Mouse (Mus musculus) forebrain, embryonic 13.5 days (tissue): ENCODE results near the gene Loxl1. TPM values are rescaled to one million over a fixed set of nuclear protein-coding genes. Genes with fewer than 3 reads are reported as not detected.

Experiments
- ATAC-seq: fragments of 200-750 bp; cut with Nextera tagmentation; 2 replicates; pipeline ENCODE4 v1.8.0; 2017
- H3K27ac ChIP-seq: fragments of 300-500 bp; sonication (generic); 2 replicates; pipeline ENCODE4 v1.5.1; 2015; ENCODE audit warnings: inconsistent platforms, mild to moderate bottlenecking, moderate library complexity
- H3K27me3 ChIP-seq: fragments of 300-500 bp; sonication (generic); 2 replicates; pipeline ENCODE4 v1.6.1; 2015; ENCODE audit warnings: mild to moderate bottlenecking, inconsistent platforms
- H3K36me3 ChIP-seq: fragments of 300-500 bp; sonication (generic); 2 replicates; pipeline ENCODE4 v1.6.1; 2015; ENCODE audit warnings: mild to moderate bottlenecking, inconsistent platforms; ENCODE audit not compliant: poor library complexity, severe bottlenecking
- H3K4me1 ChIP-seq: fragments of 300-500 bp; sonication (generic); 2 replicates; pipeline ENCODE4 v1.6.1; 2015; ENCODE audit warnings: inconsistent platforms
- H3K4me2 ChIP-seq: fragments of 300-500 bp; sonication (generic); 2 replicates; pipeline ENCODE4 v1.6.1; 2015; ENCODE audit warnings: inconsistent platforms, mild to moderate bottlenecking, moderate library complexity
- H3K4me3 ChIP-seq: fragments of 300-500 bp; sonication (generic); 2 replicates; pipeline ENCODE4 v1.5.1; 2015; ENCODE audit warnings: mild to moderate bottlenecking, inconsistent platforms
- H3K9ac ChIP-seq: fragments of 300-500 bp; sonication (generic); 2 replicates; pipeline ENCODE4 v1.6.1; 2015; ENCODE audit warnings: mild to moderate bottlenecking, inconsistent platforms
- H3K9me3 ChIP-seq: fragments of 300-500 bp; sonication (generic); replicated peaks from 2 replicates; pipeline ENCODE4 v1.6.1; 2016; ENCODE audit warnings: inconsistent platforms
- WGBS: fragments of 180-500 bp; shearing (Covaris S2); methylation state at CpG from one replicate; pipeline ENCODE4 v1.1.7; 2015; 5-methylcytosine and 5-hydroxymethylcytosine counted together
- polyA plus RNA-seq: library from polyadenylated mRNA; unstranded; fragments of >200 nt; fragmentation: Nextera tagmentation; extraction: Ambion mirVana; gene quantifications from 2 replicates; pipeline ENCODE4 v1.2.1, GENCODE M21; 2015

Loxl1 gene
- polyA plus RNA-seq, 1 experiment from 2014 or later = 5.0 TPM

DNA sequence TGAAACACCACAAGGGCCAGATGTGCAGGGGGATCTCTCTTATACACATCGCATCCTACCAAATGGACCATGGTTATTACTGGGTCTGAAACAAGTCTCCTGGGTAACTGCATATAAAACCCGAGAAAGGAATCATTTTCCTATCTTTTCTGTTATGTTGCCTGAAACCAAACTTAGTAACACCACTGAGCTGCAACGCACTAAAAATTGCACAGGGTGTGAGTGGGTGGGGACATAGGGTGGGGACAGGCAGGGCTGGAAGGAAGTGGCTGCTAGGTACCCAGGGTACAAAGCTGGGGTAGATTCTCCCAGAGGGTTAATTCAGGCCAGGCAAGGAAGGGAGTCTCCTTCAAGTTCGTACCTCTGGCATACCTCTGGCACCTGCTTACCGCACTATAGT, 70.3 kb downstream of the Loxl1 start:
- H3K36me3 ChIP-seq = no peaks in the 10 kb centered on the region
- H3K4me3 ChIP-seq = no peak overlapping the region
- H3K4me1 ChIP-seq = peaks cover 30% of the 10 kb centered on the region
- H3K4me2 ChIP-seq = no peak overlapping the region
- no peak overlapping the region for H3K9ac ChIP-seq
- no peak for ATAC-seq
- no peaks in the 10 kb centered on the region for H3K9me3 ChIP-seq
- H3K27me3 ChIP-seq = no peaks in the 10 kb centered on the region
- WGBS = 93% methylated on average over 5 of the region's 5 CpGs
- H3K27ac ChIP-seq = no peak overlapping the region

DNA sequence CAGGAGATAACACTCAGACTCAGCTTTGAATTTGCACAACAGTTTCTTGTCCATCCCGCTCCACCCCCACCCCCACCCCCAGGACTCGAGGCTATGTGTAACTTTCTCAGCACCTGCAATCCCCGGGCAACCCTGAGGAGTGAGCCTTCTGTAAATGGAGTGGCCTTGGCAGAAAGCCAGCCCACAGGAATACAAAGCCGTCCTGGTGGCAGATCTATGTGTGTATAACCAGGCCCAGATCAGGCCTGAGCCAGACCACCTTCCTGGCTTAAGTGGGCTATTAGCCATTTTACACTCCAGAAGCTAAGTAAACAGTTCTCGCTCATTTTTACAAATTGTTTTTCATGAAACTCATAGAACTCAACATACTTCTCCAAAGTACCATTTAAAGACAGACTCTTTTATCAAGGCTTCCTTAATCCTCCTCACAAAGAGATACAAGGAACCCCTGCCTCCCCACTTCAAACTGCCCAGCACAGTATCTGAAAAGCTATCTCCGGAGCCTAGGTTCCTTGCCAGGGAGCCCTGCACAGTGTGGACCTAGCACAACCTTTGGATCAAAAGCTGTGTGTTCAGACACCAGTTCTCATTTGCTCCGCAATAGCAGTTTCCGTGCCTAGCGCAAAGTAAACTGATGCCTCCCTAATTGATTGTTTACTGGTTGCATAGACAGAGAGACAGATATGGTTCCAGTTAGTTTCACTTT, 71.1 kb downstream of the Loxl1 start:
- Histone ChIP-seq H3K9ac (0 out of 2 replicates have a peak overlapping the region, but pooled peaks have one; percentile 21), H3K9me3 (no peaks in the 10 kb centered on the region), H3K4me3 (no peak overlapping the region), H3K4me1 (peaks cover 23% of the 10 kb centered on the region), H3K4me2 (no peak overlapping the region), H3K27ac (peak overlapping the region; percentile 68), H3K36me3 (no peaks in the 10 kb centered on the region), H3K27me3 (no peaks in the 10 kb centered on the region)
- peak; percentile 62; the same call in 1 of the 2 replicates for ATAC-seq
- WGBS = 34% methylated on average over 9 of the region's 9 CpGs

Other genes starting within 250 kb of the Loxl1 start
- 7.1 and 7.7 TPM in 2 replicates for gene Stra6, start 249.4 kb downstream of the Loxl1 start, polyA plus RNA-seq
- 1.1 and 1.8 TPM in 2 replicates for gene Ccdc33, start 194.4 kb downstream of the Loxl1 start, polyA plus RNA-seq
- 10.0 and 11.2 TPM in 2 replicates for gene Islr, start 108.9 kb downstream of the Loxl1 start, polyA plus RNA-seq
- 50.1 and 56.9 TPM in 2 replicates for gene Islr2, start 108.9 kb downstream of the Loxl1 start, polyA plus RNA-seq
- gene Pml, start 63.4 kb downstream of the Loxl1 start, polyA plus RNA-seq = 7.1 and 8.3 TPM in 2 replicates
- gene Stoml1, start 60.0 kb downstream of the Loxl1 start, polyA plus RNA-seq = 71.6 and 77.9 TPM in 2 replicates
- gene Tbc1d21, start 57.3 kb upstream of the Loxl1 start, polyA plus RNA-seq = not detected in 2 replicates
- 2.8 and 3.5 TPM in 2 replicates for gene Insyn1, start 175.4 kb upstream of the Loxl1 start, polyA plus RNA-seq
- gene Cd276, start 242.3 kb upstream of the Loxl1 start, polyA plus RNA-seq = 23.0 and 28.3 TPM in 2 replicates